Mouse (Mus musculus) granulocyte monocyte progenitor cell, adult 5-6 weeks (primary cell): ENCODE results near the gene Eif2b2. TPM values are rescaled to one million over a fixed set of nuclear protein-coding genes. Genes with fewer than 3 reads are reported as not detected.

Experiments
- ATAC-seq: replicated peaks from 2 replicates; pipeline ENCODE4 v1.8.0; 2016; ENCODE audit warnings: mild to moderate bottlenecking, moderate TSS enrichment, inconsistent platforms; ENCODE audit not compliant: poor library complexity, severe bottlenecking
- total RNA-seq, 2 experiments: library from RNA; stranded (forward) in 1 of 2; stranded (reverse) in 1 of 2; fragments of 200-712, 200-1000 nt in 1 of 2; fragments of >200 nt in 1 of 2; fragmentation: Nextera tagmentation in 1 of 2; gene quantifications; 2 replicates each; pipeline ENCODE4 v1.2.3; 2014 to 2017

Gene Eif2b2
- total RNA-seq, 2 experiments from 2014 or later = 44.0 to 89.9 TPM

DNA sequence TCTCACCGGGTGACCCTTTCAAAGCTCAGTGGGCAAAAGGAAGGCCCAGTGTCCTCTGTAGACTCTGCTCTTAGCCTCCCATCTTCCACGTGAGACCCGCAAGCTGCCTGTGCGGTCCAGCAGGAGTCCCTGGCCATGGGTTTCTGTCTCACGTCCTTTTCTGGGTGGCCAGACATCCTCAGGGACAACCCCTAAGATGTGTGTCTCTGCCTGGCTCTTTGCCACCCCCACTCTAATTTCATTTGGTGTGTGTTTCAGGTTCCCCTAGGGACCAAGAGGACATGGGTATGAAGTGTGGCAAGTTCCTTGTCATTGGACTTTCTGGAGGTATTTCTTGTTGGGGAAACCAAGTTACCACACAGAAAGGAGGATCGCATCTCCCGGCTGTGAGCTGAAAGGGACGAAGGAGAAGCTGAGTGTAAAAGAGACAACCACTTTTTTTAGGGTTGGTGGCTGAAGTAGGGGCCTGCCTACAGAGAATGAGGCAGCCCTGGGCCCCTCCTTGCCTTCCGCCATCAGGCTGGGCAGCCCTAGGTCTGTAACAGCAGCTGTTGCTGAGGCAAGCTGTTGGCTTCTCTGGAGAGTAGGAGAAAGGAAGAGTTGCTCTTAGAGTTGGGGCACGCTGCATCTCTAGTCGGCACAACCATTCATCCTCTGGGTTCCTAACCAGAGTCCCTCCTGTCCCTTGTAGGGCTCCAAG, 25.2 kb upstream of the Eif2b2 start:
- no peak for ATAC-seq

GRCm38 (mm10) chr12:85194623-85195018, 24.7 kb upstream of the Eif2b2 start:
- ATAC-seq = no peak

- ATAC-seq = no peak
Measured at GRCm38 (mm10) chr12:85195086-85195485, 24.2 kb upstream of the Eif2b2 start.

GRCm38 (mm10) chr12:85196191-85196590, 23.1 kb upstream of the Eif2b2 start:
- no peak for ATAC-seq

GRCm38 (mm10) chr12:85197371-85197770, 21.9 kb upstream of the Eif2b2 start:
- ATAC-seq = no peak

GRCm38 (mm10) chr12:85197936-85198335, 21.3 kb upstream of the Eif2b2 start:
- ATAC-seq = no peak

DNA sequence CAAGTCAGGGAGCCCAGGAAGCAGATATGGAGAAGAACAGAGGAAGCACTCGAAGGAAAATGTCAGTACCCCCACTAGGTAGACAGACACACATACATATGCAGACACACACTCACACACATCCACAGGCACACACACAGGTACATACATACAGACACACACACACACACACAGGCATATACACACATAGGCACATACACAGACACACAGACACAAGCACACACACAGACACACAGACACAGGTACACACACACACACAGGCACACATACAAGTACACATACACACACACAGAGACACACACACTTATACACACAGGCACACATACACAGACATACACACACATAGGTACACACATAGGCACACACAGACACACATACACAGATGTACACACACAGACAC, 19.3 kb upstream of the Eif2b2 start:
- ATAC-seq = no peak

GRCm38 (mm10) chr12:85200929-85201829, 18.1 kb upstream of the Eif2b2 start:
- ATAC-seq = peak; percentile 41

- ATAC-seq = no peak
Measured at GRCm38 (mm10) chr12:85201830-85202147, 17.5 kb upstream of the Eif2b2 start.

DNA sequence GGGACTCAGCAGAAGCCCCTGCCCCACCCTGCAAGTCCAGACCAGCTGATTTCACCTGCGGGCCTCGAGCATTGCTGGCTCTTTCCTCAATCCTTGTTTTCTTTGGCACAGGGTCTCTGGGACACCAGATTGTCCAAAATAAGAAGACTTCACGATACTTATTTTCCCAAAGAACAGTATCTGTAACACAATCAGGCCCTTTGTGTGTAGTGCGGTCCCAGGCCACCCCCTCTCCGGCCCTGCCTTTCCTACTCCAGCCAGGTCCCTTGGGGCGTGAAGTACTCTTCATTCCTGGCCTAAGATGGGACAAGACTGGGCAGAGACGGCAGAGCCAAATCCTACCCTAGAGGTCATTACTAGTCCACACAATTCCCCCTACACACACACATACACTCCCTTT, 17.1 kb upstream of the Eif2b2 start:
- no peak for ATAC-seq

- no peak for ATAC-seq
Measured at GRCm38 (mm10) chr12:85203699-85204098, 15.6 kb upstream of the Eif2b2 start.

GRCm38 (mm10) chr12:85204105-85204504, 15.2 kb upstream of the Eif2b2 start:
- no peak for ATAC-seq

GRCm38 (mm10) chr12:85205425-85205824, 13.9 kb upstream of the Eif2b2 start:
- ATAC-seq = no peak

DNA sequence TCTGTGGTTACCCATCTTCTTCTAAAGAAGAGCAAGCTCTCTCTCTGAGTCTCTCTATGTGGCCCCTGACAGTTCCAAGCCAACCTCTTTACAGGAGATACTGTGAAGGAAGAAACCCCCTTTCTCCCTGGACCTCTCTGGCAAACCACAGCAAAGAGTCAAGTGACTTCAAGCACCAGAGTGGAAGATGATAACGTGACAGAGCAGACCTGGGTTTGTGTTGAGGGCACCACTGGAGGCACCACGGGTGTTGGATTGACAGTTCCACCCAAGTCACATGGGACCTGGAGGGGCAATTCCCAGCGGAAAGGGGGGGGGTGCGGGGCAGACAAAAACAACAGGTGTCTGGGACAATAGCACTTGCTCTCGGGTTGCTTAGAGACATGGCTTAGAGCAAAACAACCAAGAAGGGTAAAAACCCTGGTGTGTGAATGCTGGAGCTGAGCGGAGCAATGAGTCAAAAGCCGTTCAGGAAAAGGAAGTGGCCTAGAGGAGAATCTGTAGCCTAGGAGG, 10.5 kb upstream of the Eif2b2 start:
- no peak; the same call in 1 of the 2 replicates for ATAC-seq

DNA sequence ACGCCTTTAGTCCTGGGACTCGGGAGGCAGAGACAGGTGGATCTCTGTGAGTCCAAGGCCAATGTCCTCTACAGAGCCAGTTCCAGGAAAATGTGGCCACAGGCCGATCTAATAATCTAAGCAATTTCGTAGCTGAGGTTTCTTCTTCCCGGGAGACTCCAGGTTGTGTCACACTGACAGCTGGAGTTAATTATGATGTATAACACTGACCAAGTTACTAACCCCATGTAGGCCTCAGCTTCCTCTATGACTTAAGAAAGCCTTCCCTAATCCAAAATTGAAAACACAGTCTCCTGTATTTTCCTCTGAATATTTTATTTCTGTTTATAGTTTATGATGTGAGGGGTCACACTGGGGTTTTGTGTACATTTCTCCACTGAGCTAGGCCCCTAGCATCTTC, 4.2 kb upstream of the Eif2b2 start:
- no peak for ATAC-seq

- ATAC-seq = no peak
Measured at GRCm38 (mm10) chr12:85217733-85218310, 1.5 kb upstream of the Eif2b2 start.

DNA sequence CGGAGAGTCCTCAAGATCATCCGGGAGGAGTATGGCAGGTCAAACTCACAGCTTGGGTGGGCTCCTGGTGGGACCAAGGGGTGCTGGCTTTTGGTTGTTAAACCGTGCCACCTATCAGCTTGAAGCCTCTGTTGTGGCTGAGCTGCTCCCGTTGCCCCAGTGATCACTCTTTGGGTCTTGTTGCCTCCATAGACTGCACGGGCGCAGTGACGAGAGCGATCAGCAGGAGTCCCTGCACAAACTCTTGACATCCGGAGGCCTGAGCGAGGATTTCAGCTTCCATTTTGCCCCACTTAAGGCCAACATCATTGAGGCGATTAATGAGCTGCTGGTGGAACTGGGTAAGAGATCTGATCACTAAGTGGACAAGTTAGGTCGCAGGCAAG, 617 bp downstream of the Eif2b2 start:
- ATAC-seq = peak; percentile 18

DNA sequence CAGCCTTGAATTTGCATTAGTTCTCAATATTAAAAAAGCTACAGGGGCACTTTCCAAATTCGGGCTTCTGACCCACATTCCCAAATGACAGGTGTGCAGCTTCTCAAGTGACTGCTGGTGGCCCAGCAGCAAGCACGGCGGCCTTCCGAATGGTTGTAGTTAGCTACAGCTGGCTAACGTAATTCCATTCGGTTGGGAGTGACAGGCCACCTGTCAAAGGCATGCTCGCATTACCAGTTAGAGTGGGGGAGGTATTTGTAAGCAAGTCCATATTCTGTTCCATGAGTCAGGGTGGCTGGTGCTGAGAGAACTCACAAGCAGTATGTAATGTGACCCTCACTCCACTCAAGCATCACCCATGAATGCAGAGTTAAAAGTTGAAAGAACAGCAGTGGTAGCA, 7.9 kb downstream of the Eif2b2 start:
- no peak for ATAC-seq

- ATAC-seq = no peak
Measured at GRCm38 (mm10) chr12:85227876-85228599, 8.8 kb downstream of the Eif2b2 start.
